Mouse (Mus musculus): Measurements from ENCODE around the gene Zc3h7a. TPM values are rescaled to one million over a fixed set of nuclear protein-coding genes. Genes with fewer than 3 reads are reported as not detected.

Zc3h7a gene
- 10 to 100 TPM; 38.8 to 39.5 TPM for total RNA-seq (2021)
- long read RNA-seq, experiment 1, transcript Zc3h7a-201 (23 exons, 3,825 nt) = major isoform, 14 of 25 reads
- long read RNA-seq, experiment 1, partial matches to known transcripts = 0 of 25 reads
- long read RNA-seq, experiment 1, other reads (novel, unspliced or antisense) = 10 of 25 reads
- long read RNA-seq, experiment 2, transcript Zc3h7a-201 (23 exons, 3,825 nt) = major isoform, 15 of 24 reads
- long read RNA-seq, experiment 2, partial matches to known transcripts = 1 of 24 reads
- long read RNA-seq, experiment 2, other reads (novel, unspliced or antisense) = 8 of 24 reads

GRCm38 (mm10) chr16:11176208-11176883 is at the start of gene Zc3h7a:
Gene Zc3h7a (minus strand): TSS chr16:11176393.
- intact Hi-C loops (cut with DNase I) = loop anchor here (5.0 kb wide), 2 partner anchors 139 to 304 kb away; no protein-coding TSS in a partner anchor
- peak; percentile 94 to 95 for DNase-seq

GRCm38 (mm10) chr16:11217801-11218200 is 41.6 kb upstream of the Zc3h7a start:
- intact Hi-C loops (cut with DNase I) = no loop called here
- no peak for DNase-seq

- no peak for DNase-seq
- intact Hi-C loops (cut with DNase I) = loop anchor here (2.0 to 5.0 kb wide), 2 partner anchors 49 to 213 kb away; partner anchors contain the start of gene Gspt1
These were observed 27.6 kb upstream of the Zc3h7a start for GRCm38 (mm10) chr16:11203600-11204390.

- peak; percentile 87 to 92 for DNase-seq
- intact Hi-C loops (cut with DNase I) = loop anchor here (2.0 to 5.0 kb wide), 2 partner anchors 49 to 214 kb away; partner anchors contain the start of gene Gspt1
These were observed 26.7 kb upstream of the Zc3h7a start, which contains the start of gene Rsl1d1 for GRCm38 (mm10) chr16:11202571-11203554. Gene Rsl1d1 (minus strand): TSS chr16:11203331.

- DNase-seq = no peak
- intact Hi-C loops (cut with DNase I) = loop anchor here (2.0 to 5.0 kb wide), 2 partner anchors 50 to 215 kb away; partner anchors contain the start of gene Gspt1
These were observed 25.7 kb upstream of the Zc3h7a start for GRCm38 (mm10) chr16:11201740-11202394.

- intact Hi-C loops (cut with DNase I) = loop anchor here (5.0 kb wide), 1 partner anchor 52 kb away; the partner anchor contains the start of gene Gspt1
- DNase-seq = no peak
These were observed 24.1 kb upstream of the Zc3h7a start for GRCm38 (mm10) chr16:11200247-11200646.

- intact Hi-C loops (cut with DNase I) = no loop called here
- no peak for DNase-seq
These were observed 22.3 kb upstream of the Zc3h7a start for GRCm38 (mm10) chr16:11198467-11198866.

- no peak for DNase-seq
- intact Hi-C loops (cut with DNase I) = no loop called here
These were observed 20.9 kb upstream of the Zc3h7a start for GRCm38 (mm10) chr16:11197052-11197451.

GRCm38 (mm10) chr16:11193231-11193630 is 17.0 kb upstream of the Zc3h7a start:
- DNase-seq = no peak
- intact Hi-C loops (cut with DNase I) = no loop called here

GRCm38 (mm10) chr16:11190150-11190549 is 14.0 kb upstream of the Zc3h7a start:
- no peak for DNase-seq
- intact Hi-C loops (cut with DNase I) = no loop called here

- no peak for DNase-seq
- intact Hi-C loops (cut with DNase I) = loop anchor here (5.0 kb wide), 2 partner anchors 140 to 305 kb away; no protein-coding TSS in a partner anchor
These were observed 1.2 kb upstream of the Zc3h7a start for GRCm38 (mm10) chr16:11177404-11177803.

GRCm38 (mm10) chr16:11176884-11177244 is 671 bp upstream of the Zc3h7a start:
- DNase-seq = no peak
- intact Hi-C loops (cut with DNase I) = loop anchor here (5.0 kb wide), 2 partner anchors 140 to 305 kb away; no protein-coding TSS in a partner anchor

GRCm38 (mm10) chr16:11175489-11176207 is 545 bp downstream of the Zc3h7a start:
- intact Hi-C loops (cut with DNase I) = loop anchor here (2.0 to 5.0 kb wide), 3 partner anchors 39 to 303 kb away; no protein-coding TSS in a partner anchor
- peak; percentile 59 to 62 for DNase-seq

GRCm38 (mm10) chr16:11175100-11175488 is 1.1 kb downstream of the Zc3h7a start:
- DNase-seq = no peak
- intact Hi-C loops (cut with DNase I) = loop anchor here (2.0 to 5.0 kb wide), 3 partner anchors 38 to 303 kb away; no protein-coding TSS in a partner anchor

GRCm38 (mm10) chr16:11174671-11175081 is 1.5 kb downstream of the Zc3h7a start:
- intact Hi-C loops (cut with DNase I) = loop anchor here (2.0 to 5.0 kb wide), 3 partner anchors 38 to 302 kb away; no protein-coding TSS in a partner anchor
- peak; percentile 43 to 57 for DNase-seq

- intact Hi-C loops (cut with DNase I) = no loop called here
- DNase-seq = no peak
These were observed 4.5 kb downstream of the Zc3h7a start for GRCm38 (mm10) chr16:11171679-11172078.

GRCm38 (mm10) chr16:11166431-11166830 is 9.8 kb downstream of the Zc3h7a start:
- intact Hi-C loops (cut with DNase I) = no loop called here

GRCm38 (mm10) chr16:11164695-11165255 is 11.4 kb downstream of the Zc3h7a start:
- intact Hi-C loops (cut with DNase I) = no loop called here
- no peak for DNase-seq

More at GRCm38 (mm10) chr16:11166431-11166830, 9.8 kb downstream of the Zc3h7a start:
- no peak for DNase-seq

Data from heart, postnatal 14 days (tissue).